Mouse (Mus musculus) liver, postnatal 0 days (tissue): ENCODE measurements at regions not wholly inside any gene's neighbourhood (a gene's known extent, or its start where the extent isn't known, plus 50 kb on each side); places are given as distances from the start of the nearest gene placed in this dataset.

Experiments
- ATAC-seq: fragments of 200-750 bp; cut with Nextera tagmentation; 2 replicates; pipeline ENCODE4 v1.8.0; 2017; ENCODE audit warnings: mild to moderate bottlenecking, moderate library complexity
- DNase-seq: peaks from one replicate; pipeline ENCODE4 v3.0.0-alpha.2; 2016
- H3K27ac ChIP-seq: fragments of 300-500 bp; sonication (generic); 2 replicates; pipeline ENCODE4 v1.5.1; 2014; ENCODE audit warnings: antibody characterized with exemption, moderate library complexity, mild to moderate bottlenecking, low read depth
- H3K27me3 ChIP-seq: fragments of 300-500 bp; sonication (generic); 2 replicates; pipeline ENCODE4 v1.6.1; 2014; ENCODE audit warnings: low read length, control low read depth, mixed read lengths; ENCODE audit not compliant: insufficient read depth
- H3K36me3 ChIP-seq: fragments of 300-500 bp; sonication (generic); replicated peaks from 2 replicates; pipeline ENCODE4 v1.6.1; 2014; ENCODE audit warnings: mild to moderate bottlenecking, control low read depth, low read length, moderate library complexity, mixed read lengths; ENCODE audit not compliant: insufficient read depth
- H3K4me1 ChIP-seq: fragments of 300-500 bp; sonication (generic); 2 replicates; pipeline ENCODE4 v1.6.1; 2014; ENCODE audit warnings: antibody characterized with exemption, mild to moderate bottlenecking, control low read depth; ENCODE audit not compliant: insufficient read depth
- H3K4me2 ChIP-seq: fragments of 300-500 bp; sonication (generic); 2 replicates; pipeline ENCODE4 v1.6.1; 2014; ENCODE audit warnings: low read depth, mild to moderate bottlenecking, low read length, moderate library complexity, mixed read lengths
- H3K4me3 ChIP-seq: fragments of 300-500 bp; sonication (generic); 2 replicates; pipeline ENCODE4 v1.5.1; 2014; ENCODE audit warnings: low read depth, low read length
- H3K9ac ChIP-seq: fragments of 300-500 bp; sonication (generic); replicated peaks from 2 replicates; pipeline ENCODE4 v1.6.1; 2014; ENCODE audit warnings: mild to moderate bottlenecking, moderate library complexity
- H3K9me3 ChIP-seq: fragments of 300-500 bp; sonication (generic); 2 replicates; pipeline ENCODE4 v1.6.1; 2016; ENCODE audit warnings: mild to moderate bottlenecking, control low read depth, low read length, mixed read lengths
- CTCF ChIP-seq: sonication (generic); IDR thresholded peaks from 2 replicates; pipeline ENCODE4 v1.5.1; 2016; ENCODE audit warnings: antibody characterized with exemption, low read depth
- EP300 ChIP-seq: IDR thresholded peaks from 2 replicates; pipeline ENCODE4 v1.6.1; 2016; ENCODE audit warnings: antibody characterized with exemption, low read depth, mild to moderate bottlenecking
- WGBS: fragments of 180-500 bp; shearing (Covaris S2); extraction: QIAGEN DNeasy Blood & Tissue Kit; methylation state at CpG from one replicate; pipeline ENCODE4 v1.1.7; 2014; ENCODE audit not compliant: insufficient replicate concordance; 5-methylcytosine and 5-hydroxymethylcytosine counted together

- H3K4me2 ChIP-seq: no peak overlapping the region
These were observed 128.7 kb downstream of the Kif26a start for GRCm38 (mm10) chr12:112274756-112275155.

GRCm38 (mm10) chr12:112276651-112277050 lies 130.6 kb downstream of the Kif26a start:
- Histone ChIP-seq H3K9me3 (no peaks in the 10 kb centered on the region), H3K4me3 (no peak overlapping the region), H3K4me2 (no peak overlapping the region), H3K36me3 (no peaks in the 10 kb centered on the region), H3K27me3 (no peaks in the 10 kb centered on the region), H3K4me1 (peaks cover 3% of the 10 kb centered on the region; the same call in 1 of the 2 replicates), H3K9ac (no peak overlapping the region), H3K27ac (no peak overlapping the region)
- DNase-seq: no peak
- no peak for ATAC-seq
- 42% methylated on average over 7 of the region's 7 CpGs for WGBS
- no peak for TF ChIP-seq CTCF
- TF ChIP-seq EP300: no peak

More at GRCm38 (mm10) chr12:112274756-112275155, 128.7 kb downstream of the Kif26a start:
- Histone ChIP-seq H3K27me3 (no peaks in the 10 kb centered on the region), H3K4me3 (no peak overlapping the region), H3K36me3 (no peaks in the 10 kb centered on the region), H3K27ac (no peak overlapping the region), H3K9me3 (no peaks in the 10 kb centered on the region), H3K9ac (no peak overlapping the region), H3K4me1 (peaks cover 3% of the 10 kb centered on the region; the same call in 1 of the 2 replicates)
- DNase-seq (no peak), ATAC-seq (no peak)
- TF ChIP-seq CTCF (no peak), EP300 (no peak)
- WGBS: 27% methylated on average over 11 of the region's 11 CpGs

GRCm38 (mm10) chr12:112277511-112277910 lies 131.5 kb downstream of the Kif26a start:
- no peak overlapping the region for H3K4me2 ChIP-seq
- no peaks in the 10 kb centered on the region for H3K36me3 ChIP-seq
- H3K9ac ChIP-seq: no peak overlapping the region
- no peak overlapping the region for H3K27ac ChIP-seq
- H3K9me3 ChIP-seq: no peaks in the 10 kb centered on the region
- DNase-seq: no peak
- WGBS: 59% methylated on average over 14 of the region's 14 CpGs
- no peaks in the 10 kb centered on the region for H3K27me3 ChIP-seq
- H3K4me1 ChIP-seq: peaks cover 3% of the 10 kb centered on the region; the same call in 1 of the 2 replicates
- no peak for TF ChIP-seq CTCF
- H3K4me3 ChIP-seq: no peak overlapping the region
- ATAC-seq: peak; percentile 13; the same call in 1 of the 2 replicates

GRCm38 (mm10) chr12:112285096-112285495 lies 139.1 kb downstream of the Kif26a start:
- Histone ChIP-seq H3K27me3 (no peaks in the 10 kb centered on the region), H3K4me2 (no peak overlapping the region), H3K9me3 (no peaks in the 10 kb centered on the region), H3K4me3 (no peak overlapping the region), H3K9ac (no peak overlapping the region), H3K4me1 (no peaks in the 10 kb centered on the region), H3K27ac (no peak overlapping the region), H3K36me3 (no peaks in the 10 kb centered on the region)
- TF ChIP-seq CTCF: no peak
- TF ChIP-seq EP300: no peak
- ATAC-seq (no peak), DNase-seq (no peak)
- WGBS: 63% methylated on average over 15 of the region's 15 CpGs

DNA sequence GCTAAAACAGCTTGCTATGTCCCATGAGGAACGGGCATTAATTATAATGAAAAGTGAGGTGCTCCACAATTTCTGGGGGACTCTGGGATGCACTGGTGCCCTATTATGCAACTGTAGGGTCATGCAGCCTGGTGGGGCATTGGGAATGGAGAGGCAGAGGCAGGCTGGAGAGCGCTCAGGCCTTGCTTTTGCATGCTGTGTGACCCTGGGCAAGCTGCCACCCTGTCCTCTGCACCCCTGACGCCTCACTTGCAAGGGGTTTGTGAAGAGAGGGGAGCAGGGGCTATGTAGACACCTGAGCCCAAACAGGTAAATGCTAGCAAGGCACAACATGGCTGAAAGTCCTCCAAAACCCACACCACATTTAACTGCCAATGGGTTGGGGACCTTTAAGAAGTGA lies 142.8 kb downstream of the Kif26a start:
- no peak overlapping the region for H3K27ac ChIP-seq
- no peak overlapping the region for H3K4me2 ChIP-seq
- WGBS: 59% methylated on average over 3 of the region's 3 CpGs
- H3K4me3 ChIP-seq: no peak overlapping the region
- no peaks in the 10 kb centered on the region for H3K9me3 ChIP-seq
- no peaks in the 10 kb centered on the region for H3K4me1 ChIP-seq
- TF ChIP-seq EP300: no peak
- TF ChIP-seq CTCF: no peak
- DNase-seq: no peak
- no peaks in the 10 kb centered on the region for H3K36me3 ChIP-seq
- H3K9ac ChIP-seq: no peak overlapping the region
- H3K27me3 ChIP-seq: no peaks in the 10 kb centered on the region
- ATAC-seq: no peak

- DNase-seq: no peak
- ATAC-seq: no peak
- no peak overlapping the region for H3K4me2 ChIP-seq
- H3K27me3 ChIP-seq: no peaks in the 10 kb centered on the region
- 85% methylated on average over 9 of the region's 9 CpGs for WGBS
- no peak overlapping the region for H3K27ac ChIP-seq
- H3K9ac ChIP-seq: no peak overlapping the region
- TF ChIP-seq CTCF (no peak), EP300 (no peak)
- no peak overlapping the region for H3K4me3 ChIP-seq
- H3K36me3 ChIP-seq: no peaks in the 10 kb centered on the region
- no peaks in the 10 kb centered on the region for H3K9me3 ChIP-seq
- no peaks in the 10 kb centered on the region for H3K4me1 ChIP-seq
These were observed 144.3 kb downstream of the Kif26a start for GRCm38 (mm10) chr12:112290299-112290698.
